Mouse (Mus musculus) bone marrow macrophage, adult 2 months (primary cell): ENCODE measurements around the gene Itih5.

Experiments
- CTCF ChIP-seq: IDR thresholded peaks from 2 replicates; pipeline ENCODE4 v1.5.1; 2012; ENCODE audit warnings: low read depth, mild to moderate bottlenecking, low read length, moderate library complexity
- POLR2A ChIP-seq: IDR thresholded peaks from 2 replicates; pipeline ENCODE4 v1.6.1; 2012; ENCODE audit warnings: mild to moderate bottlenecking, low read depth, low read length, borderline replicate concordance

DNA sequence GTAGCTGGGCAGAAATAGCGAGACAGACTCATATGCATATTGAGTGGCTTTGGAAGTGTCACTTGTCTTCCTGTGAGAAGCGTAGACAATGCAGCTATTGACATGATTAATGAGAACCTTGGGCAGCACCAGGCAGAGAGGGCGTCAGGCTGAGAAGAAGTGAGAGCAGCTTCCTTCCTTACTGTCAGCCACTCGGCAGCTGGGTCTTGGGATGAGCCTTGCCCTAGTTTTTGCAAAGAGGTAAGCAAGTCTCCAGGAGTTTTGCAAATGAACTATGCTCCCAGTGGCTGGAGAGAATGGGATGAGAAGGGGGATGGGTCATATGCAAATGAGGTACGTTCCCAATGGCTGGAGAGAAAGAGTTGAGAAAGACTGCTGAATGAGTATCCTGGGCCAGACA, 109.4 kb downstream of the Itih5 start:
- no peak for TF ChIP-seq POLR2A
- TF ChIP-seq CTCF, result no peak
